Mouse (Mus musculus) cerebellum, adult 2 months (tissue): Measurements from ENCODE around the gene Kng1.

Experiments
- CTCF ChIP-seq: fragments of 200-500 bp; IDR thresholded peaks from 2 replicates; pipeline ENCODE4 v1.5.1; 2011; ENCODE audit warnings: low read depth, mild to moderate bottlenecking, control low read depth, low read length, moderate library complexity, borderline replicate concordance; ENCODE audit not compliant: insufficient read depth
- POLR2A ChIP-seq: fragments of 200-500 bp; IDR thresholded peaks from 2 replicates; pipeline ENCODE4 v1.6.1; 2011; ENCODE audit warnings: low read length, control low read depth, borderline replicate concordance; ENCODE audit not compliant: insufficient read depth

- TF ChIP-seq CTCF (no peak), POLR2A (no peak)
These were observed 26.8 kb upstream of the Kng1 start for GRCm38 (mm10) chr16:23030673-23031435.
